Mouse (Mus musculus): ENCODE measurements around the gene Nccrp1.

DNA sequence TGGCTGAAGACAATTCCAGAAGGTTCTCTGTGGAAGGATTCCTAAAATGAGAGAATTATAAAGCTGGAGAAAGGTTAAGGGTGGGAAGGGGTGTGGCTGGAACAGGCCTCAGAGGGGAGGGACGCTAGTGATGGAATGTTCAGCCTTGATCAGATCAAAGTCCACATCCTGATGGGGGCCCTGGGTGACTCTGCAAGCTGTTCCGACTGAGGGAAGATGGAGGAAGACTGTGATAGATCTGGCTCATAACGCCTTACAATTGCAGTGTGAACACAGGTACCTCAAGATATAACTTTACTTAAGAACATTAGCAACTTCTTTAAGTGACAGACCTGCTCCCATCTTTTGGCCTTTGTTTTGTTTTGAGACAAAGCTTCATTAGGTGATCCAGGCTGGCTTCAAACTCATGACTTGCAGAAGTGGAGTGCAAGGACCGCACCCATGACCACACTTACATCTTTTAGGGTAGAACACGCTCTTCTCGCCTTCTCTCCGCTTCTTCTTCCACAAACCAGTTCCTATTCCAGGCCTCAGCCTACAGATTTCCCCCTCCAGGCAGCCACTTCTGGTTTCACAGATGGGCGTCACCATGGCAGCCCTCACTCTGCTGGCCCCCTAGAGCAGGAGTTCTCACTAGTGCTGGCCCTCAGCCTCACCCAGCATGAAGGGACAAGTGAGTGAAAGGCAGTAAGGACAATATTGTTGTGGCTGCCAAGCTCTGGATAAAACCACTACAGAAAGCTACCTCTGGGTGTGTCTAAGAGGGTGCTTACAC lies 36.7 kb upstream of the Nccrp1 start:
- TF ChIP-seq POLR2A (IDR thresholded peaks at IDR 0.05; ENCODE audit: insufficient read depth, low read depth, low read length) (no peak), CTCF (IDR thresholded peaks at IDR 0.05; ENCODE audit: insufficient read depth, low read depth, low read length) (no peak)
